Comparison of ENCODE assay signal across 17 mouse cellular contexts in the genomic region with DNA sequence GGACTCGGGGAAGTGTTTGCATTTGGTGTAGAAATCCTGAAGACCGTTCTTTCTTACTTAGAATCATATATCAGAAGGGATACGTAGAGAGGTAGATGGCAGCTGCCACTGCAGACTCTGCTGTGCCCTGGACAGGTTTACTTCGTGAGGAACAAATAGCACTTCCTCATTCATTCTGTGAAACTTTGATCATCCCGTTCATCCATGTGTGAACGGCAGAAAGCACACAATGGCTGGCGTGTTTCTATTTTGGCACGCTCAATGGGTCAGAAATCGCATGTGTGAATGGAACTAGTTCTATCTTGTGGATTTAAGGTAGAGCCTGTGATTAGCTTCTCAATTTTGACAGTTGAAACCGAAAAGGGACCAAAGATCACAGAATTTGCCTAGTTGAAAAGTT.
DNase-seq lines count a peak whose midpoint lies in the region; ATAC-seq and TF ChIP-seq lines count a peak whose summit lies in the region.
"Had no signal": no experiment of that assay in that cellular context is flagged by ENCODE, and none has a peak within 500 bp of the region (broad histone marks: within the 10 kb centered on the region; RNA-seq: fewer than 3 reads in every experiment).

No protein-coding gene starts in this region.

- peak; percentile 63; the same call in 1 of the 2 replicates for ATAC-seq in embryonic facial prominence, embryonic 14.5 days (ENCODE audit: low read depth)
- no peak for ATAC-seq in heart, embryonic 13.5 days (ENCODE audit: extremely low read depth, insufficient number of reproducible peaks, low FRiP score, low TSS enrichment)
- ATAC-seq in kidney, postnatal 0 days (replicated peaks; ENCODE audit: low FRiP score, low read depth) = no peak
- ATAC-seq: hindbrain, embryonic 16.5 days; midbrain, embryonic 15.5 days had no signal

- no peak overlapping the region for H3K4me2 ChIP-seq in embryonic facial prominence, embryonic 14.5 days (ENCODE audit: low read depth, low read length)
- no peak overlapping the region for H3K4me2 ChIP-seq in heart, embryonic 13.5 days
- no peak overlapping the region for H3K4me2 ChIP-seq in kidney, postnatal 0 days (ENCODE audit: low read length)
- H3K4me2 ChIP-seq: liver, embryonic 11.5 days; midbrain, embryonic 15.5 days had no signal

- DNase-seq in embryonic facial prominence, embryonic 14.5 days (ENCODE audit: low spot score) = peak; percentile 45
- DNase-seq in embryonic facial prominence, embryonic 10.5 days (ENCODE audit: low spot score) = no peak
- no peak for DNase-seq in heart, adult 8-10 months (ENCODE audit: low spot score)
- no peak for DNase-seq in kidney, postnatal 0 days (ENCODE audit: low spot score)
- DNase-seq in kidney, postnatal 14 days = no peak
- DNase-seq in lung, adult 18-20 months = no peak
- no peak for DNase-seq in right cerebral cortex, postnatal 14 days
- DNase-seq: adrenal gland, postnatal 25 days; cerebellum, adult 18-20 months; cerebellum, postnatal 25 days; lung, adult 2 months had no signal

- 84% methylated on average over 10 of the region's 10 CpGs for WGBS in embryonic facial prominence, embryonic 14.5 days
- 79% methylated on average over 10 of the region's 10 CpGs for WGBS in embryonic facial prominence, embryonic 10.5 days
- 89% methylated on average over 10 of the region's 10 CpGs for WGBS in heart, embryonic 13.5 days
- WGBS in kidney, postnatal 0 days = 63% methylated on average over 10 of the region's 10 CpGs

- no peaks in the 10 kb centered on the region for H3K36me3 ChIP-seq in embryonic facial prominence, embryonic 14.5 days (ENCODE audit: control insufficient read depth, insufficient read depth, low read length)
- H3K36me3 ChIP-seq in embryonic facial prominence, embryonic 10.5 days (replicated peaks) = no peaks in the 10 kb centered on the region
- H3K36me3 ChIP-seq in heart, embryonic 13.5 days = peaks cover 8% of the 10 kb centered on the region
- no peaks in the 10 kb centered on the region for H3K36me3 ChIP-seq in kidney, postnatal 0 days (ENCODE audit: insufficient read depth, low read length)
- H3K36me3 ChIP-seq: midbrain, embryonic 15.5 days had no signal

- no peaks in the 10 kb centered on the region for H3K9me3 ChIP-seq in embryonic facial prominence, embryonic 14.5 days (ENCODE audit: control insufficient read depth, low read length)
- H3K9me3 ChIP-seq in embryonic facial prominence, embryonic 10.5 days = no peaks in the 10 kb centered on the region
- no peaks in the 10 kb centered on the region for H3K9me3 ChIP-seq in heart, embryonic 13.5 days
- H3K9me3 ChIP-seq in kidney, postnatal 0 days (replicated peaks; ENCODE audit: low read length) = no peaks in the 10 kb centered on the region
- H3K9me3 ChIP-seq: midbrain, embryonic 15.5 days had no signal

- H3K4me3 ChIP-seq in embryonic facial prominence, embryonic 14.5 days (ENCODE audit: low read depth, low read length) = no peak overlapping the region
- H3K4me3 ChIP-seq in embryonic facial prominence, embryonic 10.5 days = no peak overlapping the region
- H3K4me3 ChIP-seq in heart, embryonic 13.5 days = no peak overlapping the region
- no peak overlapping the region for H3K4me3 ChIP-seq in kidney, postnatal 0 days (replicated peaks; ENCODE audit: low read depth, low read length)
- H3K4me3 ChIP-seq: midbrain, embryonic 15.5 days; myocyte had no signal

- H3K27me3 ChIP-seq in embryonic facial prominence, embryonic 14.5 days (replicated peaks; ENCODE audit: control insufficient read depth, insufficient read depth, low read length) = no peaks in the 10 kb centered on the region
- H3K27me3 ChIP-seq in embryonic facial prominence, embryonic 10.5 days (replicated peaks; ENCODE audit: low read depth, poor library complexity, severe bottlenecking) = no peaks in the 10 kb centered on the region
- no peaks in the 10 kb centered on the region for H3K27me3 ChIP-seq in heart, embryonic 13.5 days (replicated peaks)
- H3K27me3 ChIP-seq in kidney, postnatal 0 days (ENCODE audit: insufficient read depth, low read length) = no peaks in the 10 kb centered on the region
- H3K27me3 ChIP-seq: midbrain, embryonic 15.5 days had no signal

- no peak for TF ChIP-seq CTCF in kidney, postnatal 0 days (IDR thresholded peaks at IDR 0.05; ENCODE audit: low read depth)

- H3K9ac ChIP-seq in embryonic facial prominence, embryonic 14.5 days (ENCODE audit: low read depth, low read length) = no peak overlapping the region
- H3K9ac ChIP-seq in heart, embryonic 13.5 days = no peak overlapping the region
- no peak overlapping the region for H3K9ac ChIP-seq in kidney, postnatal 0 days (ENCODE audit: low read depth, low read length)
- H3K9ac ChIP-seq: midbrain, embryonic 15.5 days had no signal

- 0 out of 2 replicates have a peak, but pooled peaks cover 2% of the 10 kb centered on the region for H3K4me1 ChIP-seq in embryonic facial prominence, embryonic 14.5 days (ENCODE audit: control insufficient read depth, insufficient read depth, low read length)
- peaks cover 9% of the 10 kb centered on the region; the same call in 1 of the 2 replicates for H3K4me1 ChIP-seq in embryonic facial prominence, embryonic 10.5 days
- H3K4me1 ChIP-seq in heart, embryonic 13.5 days = peaks cover 90% of the 10 kb centered on the region
- peaks cover 32% of the 10 kb centered on the region for H3K4me1 ChIP-seq in kidney, postnatal 0 days (replicated peaks; ENCODE audit: insufficient read depth, low read length)
- H3K4me1 ChIP-seq: midbrain, embryonic 15.5 days had no signal

- no peak overlapping the region for H3K27ac ChIP-seq in embryonic facial prominence, embryonic 14.5 days (replicated peaks; ENCODE audit: low read depth, low read length)
- no peak overlapping the region for H3K27ac ChIP-seq in embryonic facial prominence, embryonic 10.5 days (replicated peaks)
- H3K27ac ChIP-seq in heart, embryonic 13.5 days (replicated peaks) = peak overlapping the region; percentile 95
- 0 out of 2 replicates have a peak overlapping the region, but pooled peaks have one; percentile 22 for H3K27ac ChIP-seq in kidney, postnatal 0 days
- H3K27ac ChIP-seq: midbrain, embryonic 15.5 days; stomach, postnatal 0 days had no signal

Comparison
In these comparisons a context has a peak if more than half of its experiments do, and no peak if none do; other contexts are left out.
1. H3K27ac ChIP-seq: peak in heart, embryonic 13.5 days (single experiment) and kidney, postnatal 0 days (single experiment); none in embryonic facial prominence, embryonic 14.5 days (single experiment) and embryonic facial prominence, embryonic 10.5 days (single experiment).